Mouse (Mus musculus): ENCODE measurements around the gene Myh11.

Myh11 gene

DNA sequence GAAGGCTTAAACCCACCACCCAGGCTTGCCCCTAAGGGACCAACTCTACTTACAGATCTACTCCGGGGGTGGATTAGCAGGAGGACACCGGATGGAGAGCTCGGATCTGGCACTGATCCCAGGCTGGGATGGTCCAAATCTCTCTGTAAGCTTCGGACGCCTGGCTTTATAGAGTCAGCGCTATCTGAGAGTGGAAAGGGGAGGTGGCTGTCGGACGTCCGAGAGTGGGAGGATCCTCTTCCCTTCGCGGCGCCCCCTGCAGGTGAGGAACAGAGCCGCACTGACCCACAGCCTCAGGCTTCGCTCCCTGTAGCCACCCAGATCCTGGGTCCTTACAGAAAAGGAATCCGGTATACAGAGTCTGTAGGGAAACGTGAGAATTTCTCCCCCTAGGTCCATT is at the start of gene Myh11:
TSS of gene Myh11 (minus strand) at position 150 of the 400 bp plus-strand sequence.
- peak; percentile 73 for DNase-seq (ENCODE audit: low read depth, low spot score)

DNA sequence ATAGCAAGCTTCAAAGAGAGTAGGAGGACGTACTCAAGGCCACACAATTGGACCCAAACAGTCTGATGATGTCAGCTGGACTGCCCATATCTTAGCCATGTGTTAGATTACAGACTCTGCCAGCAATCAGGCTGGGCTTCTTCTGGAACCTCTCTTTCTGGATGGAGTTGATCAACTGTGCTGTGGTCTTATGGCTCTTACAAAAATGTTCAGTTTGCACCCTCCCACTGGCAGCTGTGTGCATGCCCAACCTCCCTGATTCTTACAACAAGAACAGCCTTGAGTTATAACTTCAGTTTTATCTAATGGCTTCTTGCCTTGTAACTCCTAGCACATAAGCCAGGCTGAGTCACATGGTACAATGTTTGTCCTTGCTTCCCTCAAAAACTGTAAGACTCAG is 37.0 kb upstream of the Myh11 start:
- no peak for DNase-seq (ENCODE audit: low read depth, low spot score)

DNA sequence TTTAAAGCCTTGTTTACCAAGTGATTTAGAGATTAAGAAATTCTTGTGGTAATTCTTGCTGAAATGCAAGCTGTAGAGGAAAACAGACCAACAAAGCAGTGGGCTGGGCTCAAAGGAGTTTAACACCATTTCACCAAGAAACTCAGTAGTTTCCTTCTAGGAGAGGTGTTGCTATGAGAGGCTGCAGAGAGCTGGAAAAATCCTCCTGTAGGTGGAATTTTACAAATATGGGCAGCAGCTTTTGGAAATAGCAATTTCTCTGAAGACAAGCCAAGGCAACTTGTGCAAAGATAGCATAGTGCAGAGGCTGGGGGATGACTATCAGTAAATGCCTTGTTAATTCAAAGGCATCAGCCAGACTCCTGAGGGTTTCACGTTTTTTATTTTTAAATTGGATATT is 29.3 kb upstream of the Myh11 start:
- no peak for DNase-seq (ENCODE audit: low read depth, low spot score)

DNA sequence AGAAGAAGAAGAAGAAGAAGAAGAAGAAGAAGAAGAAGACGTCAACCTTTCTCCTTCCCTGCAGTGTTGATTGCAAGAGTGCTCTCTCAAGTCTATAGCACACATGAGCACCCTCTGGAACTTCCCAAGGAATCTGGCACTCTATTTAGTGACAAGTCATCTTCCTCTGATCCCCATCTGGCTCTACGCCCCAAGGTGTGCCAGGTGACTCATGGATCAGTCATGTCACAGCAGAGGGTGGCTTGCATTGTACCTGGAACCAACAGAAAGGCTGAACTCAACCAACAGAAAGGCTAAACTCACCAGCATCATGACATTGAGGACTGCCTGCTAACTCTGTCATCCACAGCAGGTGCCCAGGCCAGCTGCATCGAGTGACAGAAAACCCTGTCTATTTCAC is 28.5 kb upstream of the Myh11 start:
- no peak for DNase-seq (ENCODE audit: low read depth, low spot score)

DNA sequence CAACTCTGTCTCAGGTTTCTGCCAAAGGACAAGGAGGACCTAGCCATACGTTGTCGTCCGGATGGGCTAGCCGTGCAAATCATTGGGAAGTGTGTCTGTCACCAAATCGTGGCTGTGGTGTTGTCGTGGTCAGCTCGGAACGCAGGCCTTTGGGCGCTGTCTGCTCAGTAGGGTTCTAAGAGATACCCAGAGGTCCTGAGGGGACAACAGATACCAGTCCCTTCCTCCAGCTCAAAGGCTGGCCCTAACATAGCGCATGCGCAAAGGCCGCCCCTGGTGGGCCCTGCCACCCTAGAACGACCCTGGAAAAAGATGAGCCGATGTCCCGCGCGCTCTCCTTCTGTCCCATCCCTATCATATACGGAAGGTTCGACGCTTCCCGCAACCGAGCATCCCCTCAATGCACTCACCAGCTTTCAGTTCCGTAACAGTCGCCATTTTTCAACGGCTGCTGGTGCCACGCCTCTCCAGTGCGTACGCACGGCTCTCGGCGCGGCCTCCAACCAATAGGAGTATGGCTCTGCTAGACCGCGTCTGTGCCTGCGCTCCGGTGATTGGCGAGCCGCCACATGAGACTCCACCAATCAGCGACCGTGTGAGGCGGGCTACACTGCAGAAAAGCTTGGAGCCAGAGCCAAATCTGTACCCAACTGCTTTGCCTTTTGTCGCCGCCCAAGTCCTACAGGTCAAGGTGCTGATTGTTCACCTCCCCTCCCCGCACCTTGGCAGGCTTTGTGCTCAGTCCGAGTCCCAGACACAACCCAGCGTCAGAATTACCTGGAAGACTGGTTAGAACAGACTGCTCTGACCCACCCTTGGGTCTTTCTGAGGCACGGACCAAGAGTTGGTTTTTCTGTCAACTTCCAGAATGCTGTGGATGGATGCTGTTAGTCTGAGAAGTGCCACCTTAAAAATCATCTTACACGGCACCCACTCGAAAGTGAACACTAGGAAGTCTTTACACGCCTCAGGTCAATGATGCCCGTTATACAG is 26.0 kb upstream of the Myh11 start, which contains the start of gene Fopnl:
TSS of gene Fopnl (minus strand) at position 522 of the 993 bp plus-strand sequence.
- DNase-seq (ENCODE audit: low read depth, low spot score) = peak; percentile 84

DNA sequence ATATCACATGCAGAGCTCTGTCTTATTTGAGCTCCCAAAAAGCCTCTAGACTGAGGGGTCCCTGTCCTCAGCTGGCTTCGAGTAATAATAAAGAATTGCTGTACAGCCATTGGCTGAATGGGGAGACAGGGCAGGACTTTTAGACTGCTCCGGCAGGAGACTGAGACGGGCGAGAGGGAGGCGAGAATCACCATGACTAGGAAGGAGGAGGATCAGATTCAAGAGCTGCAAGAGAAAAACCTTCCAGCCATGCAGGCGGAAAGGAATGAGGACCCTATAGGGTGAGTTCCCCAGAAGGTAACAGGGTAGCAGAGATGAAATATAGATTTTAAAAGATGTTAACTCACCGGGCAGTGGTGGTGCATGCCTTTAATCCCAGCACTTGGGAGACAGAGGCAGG is 21.7 kb upstream of the Myh11 start:
- no peak for DNase-seq (ENCODE audit: low read depth, low spot score)

DNA sequence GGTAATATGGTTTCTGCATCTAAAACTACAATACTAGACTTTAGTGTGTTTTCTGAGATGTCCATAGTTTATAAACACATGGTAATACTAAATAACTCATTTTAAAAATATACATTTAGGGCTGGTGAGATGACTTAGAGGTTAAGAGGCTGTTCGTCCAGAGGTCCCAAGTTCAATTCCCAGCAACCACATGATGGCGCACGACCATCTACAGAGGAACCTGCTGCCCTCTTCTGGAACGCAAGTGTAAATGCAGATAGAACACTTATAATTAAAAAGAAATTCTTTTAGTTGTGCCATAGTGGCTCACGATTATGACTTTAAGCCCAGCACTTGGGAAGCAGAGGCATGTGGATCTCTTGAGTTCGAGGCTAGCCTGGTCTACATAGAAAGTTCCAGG is 20.2 kb upstream of the Myh11 start:
- DNase-seq (ENCODE audit: low read depth, low spot score) = peak; percentile 29

DNA sequence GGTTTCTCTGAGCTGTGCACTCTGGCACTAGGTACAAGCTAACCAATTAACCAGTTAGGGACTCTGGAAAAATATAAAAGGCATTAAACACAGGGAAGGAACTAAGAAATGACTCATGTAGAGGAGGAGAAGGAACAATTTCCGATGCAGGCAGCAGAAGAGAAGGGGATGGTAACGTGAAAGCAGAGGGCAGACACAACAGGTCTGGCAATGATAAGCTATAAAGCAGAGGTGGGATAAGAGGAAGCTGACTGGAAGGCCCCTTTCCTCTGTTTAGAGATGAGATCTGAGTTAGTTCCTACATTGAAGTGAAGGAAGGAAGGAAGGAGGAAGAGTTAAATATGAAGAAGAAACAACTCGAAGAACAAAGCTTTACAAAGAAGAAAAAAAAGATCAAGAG is 18.7 kb upstream of the Myh11 start:
- no peak for DNase-seq (ENCODE audit: low read depth, low spot score)

DNA sequence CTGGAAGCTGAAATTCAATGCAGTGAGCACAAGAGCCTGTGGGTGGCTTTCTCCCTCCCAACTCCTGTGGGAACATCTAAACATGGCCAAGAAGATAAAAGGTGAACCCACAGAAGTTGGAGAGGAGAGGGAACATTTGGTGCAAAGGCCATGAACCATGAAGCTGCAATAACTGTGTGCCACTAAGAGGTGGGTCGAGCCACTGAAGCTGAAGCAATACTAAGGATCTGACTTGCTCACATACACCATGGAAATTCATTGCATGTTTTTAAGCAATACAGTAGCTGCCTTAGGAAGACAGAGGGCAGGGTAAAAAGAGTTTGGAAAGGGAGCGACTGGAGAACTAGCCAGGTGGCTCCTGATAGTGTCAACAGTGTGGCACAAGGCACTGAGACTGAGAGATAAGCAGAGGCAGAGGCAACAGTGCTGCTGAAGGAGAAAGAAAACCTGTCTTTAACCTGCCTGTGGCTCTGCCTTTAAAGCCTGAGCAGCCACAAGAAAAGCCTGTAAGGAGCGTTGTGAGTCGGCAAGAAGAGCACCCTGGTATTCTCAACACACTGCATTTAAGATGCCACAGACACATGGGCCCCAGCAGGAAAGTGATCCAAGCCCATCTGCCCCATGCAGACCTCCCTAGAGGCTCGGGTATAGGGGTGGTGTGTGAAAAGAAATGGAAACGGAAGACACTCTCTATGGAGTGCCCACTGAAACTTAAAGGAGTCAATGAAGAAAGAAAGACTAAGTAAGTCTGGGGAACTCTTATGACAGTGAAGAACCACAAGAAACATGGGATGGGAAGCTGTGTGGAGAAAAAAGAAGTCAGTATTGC is 17.3 kb upstream of the Myh11 start:
- DNase-seq (ENCODE audit: low read depth, low spot score) = no peak

DNA sequence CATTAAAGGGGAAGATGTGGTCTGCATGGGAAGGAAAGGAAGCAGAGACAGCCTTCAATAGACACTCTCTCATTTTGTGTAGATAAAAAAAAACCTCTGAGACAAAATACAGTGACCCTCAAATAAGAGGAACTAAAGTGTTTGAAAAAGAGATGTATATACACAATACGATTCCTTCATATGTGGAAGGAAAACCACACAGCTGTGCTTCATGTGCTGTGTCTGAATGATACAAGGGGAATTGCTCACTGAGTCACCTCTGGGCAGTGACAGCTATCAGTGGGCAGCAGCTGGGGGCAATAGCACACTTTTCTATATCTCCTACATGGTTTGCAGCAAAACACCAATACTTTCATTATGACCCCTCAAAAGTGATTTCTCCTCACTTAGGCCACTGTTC is 16.2 kb upstream of the Myh11 start:
- DNase-seq (ENCODE audit: low read depth, low spot score) = no peak

DNA sequence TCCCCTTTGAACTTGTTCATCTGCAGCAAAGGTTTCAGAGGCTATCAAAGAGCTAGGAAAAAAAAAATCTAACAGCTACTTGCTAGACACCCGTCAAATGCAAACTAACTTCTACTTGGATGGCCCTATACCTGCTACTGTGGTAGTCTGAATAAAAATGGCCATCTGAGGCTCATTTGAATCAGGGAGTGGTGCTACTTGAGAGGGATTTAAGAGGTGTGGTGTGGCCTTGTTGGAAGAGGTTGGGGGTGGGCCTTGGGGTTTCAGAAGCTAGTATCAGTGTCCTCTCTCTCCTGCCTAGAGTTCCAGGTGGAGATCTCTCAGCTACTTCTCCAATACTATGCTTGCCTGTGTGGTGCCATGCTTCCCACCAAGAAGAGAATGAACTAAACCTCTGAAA is 15.3 kb upstream of the Myh11 start:
- no peak for DNase-seq (ENCODE audit: low read depth, low spot score)

DNA sequence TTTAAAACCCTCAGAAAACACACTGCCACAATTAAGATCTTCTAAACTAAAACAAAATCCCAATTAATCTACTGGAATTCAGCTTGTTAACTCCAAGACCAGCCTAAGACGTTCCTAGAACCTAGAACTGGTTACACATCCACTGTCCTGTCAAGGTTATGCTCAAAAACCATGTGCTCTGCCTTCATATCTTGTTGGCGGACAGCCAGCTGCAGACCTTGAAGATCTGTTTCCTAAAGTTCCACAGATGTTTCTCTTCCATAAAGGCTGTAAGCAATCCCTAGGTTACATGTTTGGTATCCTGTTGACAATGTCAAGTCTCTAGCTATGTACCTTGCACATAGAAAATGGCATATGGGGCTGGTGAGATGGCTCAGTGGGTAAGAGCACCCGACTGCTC is 13.6 kb upstream of the Myh11 start:
- no peak for DNase-seq (ENCODE audit: low read depth, low spot score)

DNA sequence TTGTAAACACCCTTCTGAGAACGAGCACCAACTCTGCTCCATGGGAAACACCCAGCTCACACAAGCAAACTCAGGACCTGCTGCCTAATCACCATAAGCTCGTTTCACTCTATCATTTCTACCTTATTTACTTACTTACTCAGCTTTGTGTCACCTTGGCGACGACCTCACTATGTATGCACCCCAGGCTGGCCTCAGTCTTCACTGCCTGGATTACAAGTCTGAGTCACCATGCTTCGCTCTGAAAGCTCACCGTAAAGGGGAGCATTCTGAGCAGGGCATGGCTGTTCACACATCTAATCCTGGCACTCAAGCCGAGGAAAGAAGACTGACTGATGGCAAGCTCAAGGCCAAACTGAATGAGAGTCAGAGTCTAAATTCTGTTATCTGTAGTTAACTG is 12.5 kb upstream of the Myh11 start:
- DNase-seq (ENCODE audit: low read depth, low spot score) = no peak

DNA sequence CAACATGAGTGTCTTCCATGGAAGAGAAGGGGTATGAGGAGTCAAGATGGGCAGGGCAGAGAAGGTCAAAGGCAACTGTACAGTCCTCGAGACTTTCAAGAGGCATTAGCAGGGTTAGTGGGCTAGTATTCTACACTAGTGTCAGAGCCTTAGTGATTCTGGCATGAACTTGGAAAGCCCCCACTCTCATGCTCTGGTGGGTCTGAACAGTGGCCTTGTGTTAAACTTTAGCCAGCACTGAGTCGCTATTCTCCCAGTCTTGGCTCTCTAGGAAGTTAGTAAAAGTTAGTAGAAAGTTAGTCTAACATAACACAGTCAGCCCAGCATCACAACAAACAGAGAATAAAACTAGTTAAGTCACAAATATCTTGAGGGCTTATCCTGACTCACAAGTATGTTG is 12.0 kb upstream of the Myh11 start:
- no peak for DNase-seq (ENCODE audit: low read depth, low spot score)

DNA sequence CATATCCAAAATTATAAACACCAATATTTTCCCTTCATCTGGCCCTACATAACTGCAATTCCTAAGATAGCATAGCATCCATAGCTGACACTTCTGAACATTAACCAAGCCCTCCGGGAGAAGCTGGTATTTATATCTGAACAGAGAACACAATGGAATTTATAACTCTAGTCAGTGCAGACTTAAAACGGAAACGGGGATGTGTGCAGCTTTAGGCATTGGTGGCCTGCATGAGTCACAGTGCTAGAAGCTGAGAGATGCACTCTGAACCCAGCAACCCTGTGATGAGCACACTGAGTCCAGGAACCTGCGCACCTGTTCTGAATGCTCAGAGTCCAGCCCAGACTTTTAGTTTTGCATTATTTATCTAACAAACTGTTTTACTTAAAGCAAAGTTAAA is 7.3 kb upstream of the Myh11 start:
- no peak for DNase-seq (ENCODE audit: low read depth, low spot score)

DNA sequence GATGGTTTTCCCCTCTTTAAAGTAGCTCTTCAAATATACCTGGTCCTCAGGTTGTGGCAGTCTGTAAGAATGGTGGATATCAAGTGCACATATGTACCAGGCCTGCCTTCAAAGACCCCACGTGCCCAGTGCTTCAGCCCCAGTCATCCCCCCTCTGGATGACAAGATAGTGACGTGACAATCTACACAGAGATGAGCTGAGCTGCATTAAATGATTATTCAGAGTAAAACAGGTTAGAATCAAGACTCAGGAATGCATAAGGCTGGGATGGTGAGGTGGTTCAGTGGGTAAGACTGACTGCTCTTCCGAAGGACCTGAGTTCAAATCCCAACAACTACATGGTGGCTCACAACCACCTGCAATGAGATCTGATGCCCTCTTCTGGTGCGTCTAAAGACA is 6.6 kb upstream of the Myh11 start:
- DNase-seq (ENCODE audit: low read depth, low spot score) = no peak

DNA sequence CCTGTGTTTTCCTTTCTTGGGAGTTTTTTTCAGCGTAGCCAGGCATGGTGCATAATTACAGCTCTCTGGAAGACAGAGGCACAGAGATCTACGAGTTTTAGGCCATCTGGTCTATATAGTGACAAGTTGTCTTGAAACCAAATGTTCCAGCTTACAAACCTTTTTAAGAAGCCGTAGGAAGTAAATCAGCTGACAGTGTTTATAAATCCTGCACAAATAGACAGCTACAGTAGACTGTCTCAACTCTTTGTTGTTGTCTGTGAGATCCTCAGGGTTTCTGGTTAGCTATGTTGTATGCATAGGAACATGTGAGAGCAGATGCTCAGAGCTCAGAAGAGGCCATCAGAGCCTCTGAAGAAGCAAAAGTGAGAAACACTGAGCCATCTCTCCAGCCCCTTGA is 6.0 kb upstream of the Myh11 start:
- no peak for DNase-seq (ENCODE audit: low read depth, low spot score)

DNA sequence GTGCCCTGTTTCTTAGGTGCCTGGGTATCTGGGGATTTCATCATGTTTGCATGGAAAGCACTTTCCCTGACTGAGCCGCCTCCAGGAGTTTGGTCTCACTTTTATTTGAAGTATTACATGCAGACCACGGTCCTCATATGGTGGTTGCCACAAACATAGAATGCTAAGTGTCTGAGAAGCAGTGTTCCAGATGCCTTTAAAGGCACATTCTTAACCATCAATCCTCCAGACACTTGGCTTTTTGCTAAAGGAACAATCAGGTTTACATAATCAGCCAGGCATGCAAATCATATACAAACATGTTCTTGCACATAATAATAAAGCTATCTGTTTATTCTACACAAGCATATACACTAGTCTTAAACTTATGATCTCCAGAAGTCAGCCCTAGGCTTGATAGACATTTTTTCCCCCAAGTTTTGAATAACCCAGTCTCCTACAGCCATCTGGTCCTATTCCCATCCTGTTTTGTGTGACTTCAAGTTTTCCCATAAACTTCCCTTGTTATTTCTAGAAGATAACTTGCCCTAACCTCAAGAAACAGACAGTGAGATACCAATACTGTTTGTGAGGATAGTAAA is 5.5 kb upstream of the Myh11 start:
- no peak for DNase-seq (ENCODE audit: low read depth, low spot score)

DNA sequence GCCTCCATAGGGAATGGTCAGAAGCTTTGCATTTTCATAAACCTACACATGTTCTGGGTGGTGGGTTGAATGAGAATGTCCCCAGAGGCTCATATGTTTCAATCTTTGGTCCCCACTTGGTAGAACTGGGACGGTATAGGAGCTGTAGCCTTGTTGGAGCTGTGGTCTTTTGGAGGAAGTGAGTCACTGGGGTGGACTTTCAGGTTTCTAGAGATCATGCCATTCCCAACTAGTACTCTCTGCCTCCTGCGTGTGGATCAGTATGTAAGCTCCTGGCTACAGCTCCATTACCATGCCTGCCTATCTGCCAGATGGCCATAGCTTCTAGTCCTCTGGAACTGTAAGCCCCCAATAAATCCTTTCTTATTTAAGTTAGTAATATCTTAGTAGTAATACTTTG is 4.1 kb upstream of the Myh11 start:
- DNase-seq (ENCODE audit: low read depth, low spot score) = no peak

DNA sequence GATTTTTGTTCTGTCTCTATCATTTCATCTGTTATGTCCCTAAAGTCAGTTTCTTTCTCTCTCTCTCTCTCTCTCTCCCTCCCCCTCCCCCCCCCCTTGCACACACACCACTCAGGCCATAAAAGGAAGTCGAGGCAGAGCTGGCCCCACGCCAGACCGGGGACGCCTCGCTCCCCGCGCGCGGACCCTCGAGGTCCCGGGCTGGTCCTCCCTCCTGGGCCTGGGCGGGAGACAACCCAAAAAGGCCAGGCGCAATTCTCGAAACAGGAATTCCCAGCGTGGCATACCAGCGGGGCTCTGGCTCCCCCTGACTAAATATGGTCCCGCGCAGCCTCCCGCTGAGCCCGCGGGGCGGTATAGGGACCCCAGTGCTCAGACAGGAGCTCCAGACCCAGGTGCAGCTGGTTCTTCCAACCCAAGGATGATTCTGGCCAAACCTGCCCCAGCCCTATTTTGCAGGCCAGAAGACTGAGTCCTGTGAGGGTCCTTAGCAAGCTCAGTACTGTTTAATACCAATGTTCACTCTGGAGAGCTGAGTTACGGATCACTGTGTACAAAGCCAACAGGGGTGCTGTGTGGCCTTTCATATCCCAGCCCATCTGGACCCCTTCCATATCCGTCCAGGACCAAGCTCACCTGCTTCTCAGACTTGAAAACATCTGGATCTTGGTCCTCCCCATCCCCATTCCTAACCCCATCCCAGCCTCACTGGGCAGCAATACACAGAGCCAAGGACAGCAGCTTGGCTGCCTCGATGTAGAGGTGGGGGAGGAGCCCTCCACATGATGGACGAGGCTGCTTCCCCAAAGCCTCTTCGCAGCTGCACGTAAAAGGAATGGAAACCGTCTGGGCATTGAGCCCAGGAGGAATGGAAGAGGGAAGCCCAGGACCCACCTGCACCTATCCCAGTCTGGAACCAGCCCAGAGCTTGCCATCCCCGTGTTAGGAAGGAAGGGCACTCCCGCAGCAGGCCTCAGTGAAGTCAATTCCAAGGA is 1.3 kb upstream of the Myh11 start:
- no peak for DNase-seq (ENCODE audit: low read depth, low spot score)

DNA sequence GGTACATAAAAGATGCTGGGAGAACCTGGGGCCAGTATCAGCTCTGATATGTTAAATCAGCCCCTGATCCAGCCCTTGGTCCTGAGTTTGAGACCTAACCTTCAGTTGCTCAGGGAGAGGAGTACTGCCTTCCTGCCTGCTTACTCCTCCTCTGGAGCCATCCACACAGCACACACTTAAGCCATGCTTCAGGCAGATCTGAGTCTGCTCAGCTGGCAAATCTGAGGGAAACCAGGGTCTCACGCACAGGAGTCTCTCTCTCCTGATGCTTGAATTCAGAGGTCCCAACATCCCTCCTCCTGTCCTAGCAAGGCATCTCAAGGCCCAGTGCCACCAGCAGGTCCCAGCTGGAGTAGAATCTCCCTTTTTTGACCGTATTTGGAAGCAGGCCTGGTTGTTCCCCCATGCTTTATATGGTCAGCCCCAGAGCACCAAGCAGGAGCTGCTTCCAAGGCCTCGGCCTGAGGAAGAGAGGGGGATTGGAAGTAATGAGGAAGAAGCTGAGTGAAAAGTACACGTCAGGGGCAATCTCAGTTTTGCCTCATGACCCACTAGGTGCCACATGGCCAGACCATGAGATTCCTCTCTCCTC is 18.7 kb downstream of the Myh11 start:
- DNase-seq (ENCODE audit: low read depth, low spot score) = no peak

Data from WW6 (cell line).